Mouse (Mus musculus) intestine, embryonic 16.5 days (tissue): ENCODE measurements at regions not wholly inside any gene's neighbourhood (a gene's known extent, or its start where the extent isn't known, plus 50 kb on each side); places are given as distances from the start of the nearest gene placed in this dataset.
A peak's percentile ranks its signal among the peaks of the same experiment; 100 is the strongest.

Source experiments
- ATAC-seq: fragments of 200-750 bp; cut with Nextera tagmentation; 2 replicates; pipeline ENCODE4 v1.8.0; 2017; ENCODE audit warnings: moderate TSS enrichment, moderate library complexity
- H3K27ac ChIP-seq: fragments of 300-500 bp; sonication (generic); 2 replicates; pipeline ENCODE4 v1.5.1; 2014; ENCODE audit warnings: mild to moderate bottlenecking, low read length
- H3K27me3 ChIP-seq: fragments of 300-500 bp; sonication (generic); replicated peaks from 2 replicates; pipeline ENCODE4 v1.6.1; 2014; ENCODE audit warnings: low read length, control low read depth, mixed read lengths; ENCODE audit not compliant: control insufficient read depth, insufficient read depth
- H3K36me3 ChIP-seq: fragments of 300-500 bp; sonication (generic); 2 replicates; pipeline ENCODE4 v1.6.1; 2014; ENCODE audit warnings: low read length, control low read depth; ENCODE audit not compliant: control insufficient read depth, insufficient read depth
- H3K4me1 ChIP-seq: fragments of 300-500 bp; sonication (generic); 2 replicates; pipeline ENCODE4 v1.6.1; 2014; ENCODE audit warnings: low read length, control low read depth, mixed read lengths; ENCODE audit not compliant: control insufficient read depth, insufficient read depth
- H3K4me2 ChIP-seq: fragments of 300-500 bp; sonication (generic); 2 replicates; pipeline ENCODE4 v1.6.1; 2014; ENCODE audit warnings: low read depth, low read length, control low read depth
- H3K4me3 ChIP-seq: fragments of 300-500 bp; sonication (generic); 2 replicates; pipeline ENCODE4 v1.5.1; 2014; ENCODE audit warnings: mild to moderate bottlenecking, low read length
- H3K9ac ChIP-seq: fragments of 300-500 bp; sonication (generic); 2 replicates; pipeline ENCODE4 v1.6.1; 2014; ENCODE audit warnings: low read depth, low read length
- H3K9me3 ChIP-seq: fragments of 300-500 bp; sonication (generic); 2 replicates; pipeline ENCODE4 v1.6.1; 2016; ENCODE audit warnings: low read length, control low read depth; ENCODE audit not compliant: control insufficient read depth
- WGBS: fragments of 180-500 bp; shearing (Covaris S2); extraction: QIAGEN DNeasy Blood & Tissue Kit; methylation state at CpG from one replicate; pipeline ENCODE4 v1.1.7; 2014; 5-methylcytosine and 5-hydroxymethylcytosine counted together

GRCm38 (mm10) chr19:18444324-18444723, 187.3 kb downstream of the Ostf1 start:
- Histone ChIP-seq H3K4me2 (no peak overlapping the region), H3K9me3 (no peaks in the 10 kb centered on the region), H3K27me3 (no peaks in the 10 kb centered on the region), H3K36me3 (no peaks in the 10 kb centered on the region), H3K9ac (no peak overlapping the region), H3K4me3 (no peak overlapping the region), H3K4me1 (no peaks in the 10 kb centered on the region), H3K27ac (no peak overlapping the region)
- WGBS: 71% methylated on average over 2 of the region's 2 CpGs
- no peak for ATAC-seq

GRCm38 (mm10) chr19:18436351-18436750, 195.3 kb downstream of the Ostf1 start:
- no peaks in the 10 kb centered on the region for H3K4me1 ChIP-seq
- no peak overlapping the region for H3K27ac ChIP-seq
- no peak overlapping the region for H3K4me3 ChIP-seq
- no peaks in the 10 kb centered on the region for H3K27me3 ChIP-seq
- 32% methylated on average over 3 of the region's 3 CpGs for WGBS
- H3K9ac ChIP-seq: no peak overlapping the region
- peak; percentile 58 for ATAC-seq
- no peak overlapping the region for H3K4me2 ChIP-seq
- no peaks in the 10 kb centered on the region for H3K36me3 ChIP-seq
- no peaks in the 10 kb centered on the region for H3K9me3 ChIP-seq

- no peak overlapping the region for H3K4me2 ChIP-seq
- H3K4me3 ChIP-seq: no peak overlapping the region
- WGBS: 35% methylated on average over 9 of the region's 9 CpGs
- H3K9me3 ChIP-seq: no peaks in the 10 kb centered on the region
- H3K4me1 ChIP-seq: no peaks in the 10 kb centered on the region
- H3K27me3 ChIP-seq: no peaks in the 10 kb centered on the region
- no peak overlapping the region for H3K27ac ChIP-seq
- no peaks in the 10 kb centered on the region for H3K36me3 ChIP-seq
- no peak overlapping the region for H3K9ac ChIP-seq
- no peak for ATAC-seq
Measured at GRCm38 (mm10) chr19:18420381-18420785, 211.2 kb downstream of the Ostf1 start.

- WGBS: 86% methylated on average over 6 of the region's 6 CpGs
Measured at GRCm38 (mm10) chr19:18418548-18418947, 213.1 kb downstream of the Ostf1 start.

GRCm38 (mm10) chr19:18377466-18378089, 254.0 kb downstream of the Ostf1 start:
- H3K9ac ChIP-seq: no peak overlapping the region

More at GRCm38 (mm10) chr19:18418548-18418947, 213.1 kb downstream of the Ostf1 start:
- no peak for ATAC-seq
- Histone ChIP-seq H3K4me1 (no peaks in the 10 kb centered on the region), H3K4me3 (no peak overlapping the region), H3K9me3 (no peaks in the 10 kb centered on the region), H3K27me3 (no peaks in the 10 kb centered on the region), H3K27ac (no peak overlapping the region), H3K9ac (no peak overlapping the region), H3K36me3 (no peaks in the 10 kb centered on the region), H3K4me2 (no peak overlapping the region)

GRCm38 (mm10) chr19:18368612-18369011, 263.0 kb downstream of the Ostf1 start:
- H3K4me2 ChIP-seq: no peak overlapping the region
- 86% methylated on average over 6 of the region's 6 CpGs for WGBS
- no peaks in the 10 kb centered on the region for H3K4me1 ChIP-seq
- no peak overlapping the region for H3K4me3 ChIP-seq
- no peaks in the 10 kb centered on the region for H3K36me3 ChIP-seq
- no peak overlapping the region for H3K9ac ChIP-seq
- no peak overlapping the region for H3K27ac ChIP-seq
- no peaks in the 10 kb centered on the region for H3K27me3 ChIP-seq
- H3K9me3 ChIP-seq: no peaks in the 10 kb centered on the region
- no peak for ATAC-seq

More at GRCm38 (mm10) chr19:18377466-18378089, 254.0 kb downstream of the Ostf1 start:
- WGBS: 70% methylated on average over 4 of the region's 4 CpGs
- Histone ChIP-seq H3K27ac (no peak overlapping the region), H3K27me3 (no peaks in the 10 kb centered on the region), H3K4me2 (no peak overlapping the region), H3K4me3 (no peak overlapping the region), H3K36me3 (no peaks in the 10 kb centered on the region), H3K9me3 (no peaks in the 10 kb centered on the region), H3K4me1 (no peaks in the 10 kb centered on the region)
- no peak for ATAC-seq

GRCm38 (mm10) chr19:18353960-18354359, 277.7 kb downstream of the Ostf1 start:
- Histone ChIP-seq H3K9me3 (no peaks in the 10 kb centered on the region), H3K4me2 (no peak overlapping the region), H3K36me3 (no peaks in the 10 kb centered on the region), H3K9ac (no peak overlapping the region), H3K4me1 (no peaks in the 10 kb centered on the region), H3K27ac (no peak overlapping the region), H3K27me3 (no peaks in the 10 kb centered on the region), H3K4me3 (no peak overlapping the region)
- WGBS: 74% methylated on average over 3 of the region's 3 CpGs
- no peak for ATAC-seq

- Histone ChIP-seq H3K4me3 (no peak overlapping the region), H3K9ac (no peak overlapping the region), H3K4me1 (no peaks in the 10 kb centered on the region), H3K9me3 (no peaks in the 10 kb centered on the region), H3K36me3 (no peaks in the 10 kb centered on the region), H3K4me2 (no peak overlapping the region), H3K27ac (no peak overlapping the region), H3K27me3 (no peaks in the 10 kb centered on the region)
- no peak for ATAC-seq
- 72% methylated on average over 2 of the region's 2 CpGs for WGBS
Measured at GRCm38 (mm10) chr19:18345735-18346134, 285.9 kb downstream of the Ostf1 start.

GRCm38 (mm10) chr19:18343647-18344046, 288.0 kb downstream of the Ostf1 start:
- H3K4me1 ChIP-seq: no peaks in the 10 kb centered on the region
- no peaks in the 10 kb centered on the region for H3K27me3 ChIP-seq
- ATAC-seq: no peak
- H3K4me3 ChIP-seq: no peak overlapping the region
- H3K4me2 ChIP-seq: no peak overlapping the region
- H3K9ac ChIP-seq: no peak overlapping the region
- H3K36me3 ChIP-seq: no peaks in the 10 kb centered on the region
- H3K9me3 ChIP-seq: no peaks in the 10 kb centered on the region
- H3K27ac ChIP-seq: no peak overlapping the region

GRCm38 (mm10) chr19:18343003-18343402, 288.6 kb downstream of the Ostf1 start:
- H3K27me3 ChIP-seq: no peaks in the 10 kb centered on the region
- no peaks in the 10 kb centered on the region for H3K9me3 ChIP-seq
- no peak for ATAC-seq
- no peak overlapping the region for H3K4me2 ChIP-seq
- H3K9ac ChIP-seq: no peak overlapping the region
- no peak overlapping the region for H3K4me3 ChIP-seq
- 56% methylated on average over 1 of the region's 1 CpGs for WGBS
- H3K27ac ChIP-seq: no peak overlapping the region
- no peaks in the 10 kb centered on the region for H3K4me1 ChIP-seq
- H3K36me3 ChIP-seq: no peaks in the 10 kb centered on the region
